Mouse (Mus musculus): Measurements from ENCODE around the gene Aimp2. TPM values are rescaled to one million over a fixed set of nuclear protein-coding genes. Genes with fewer than 3 reads are reported as not detected.

Aimp2 gene
- polyA plus RNA-seq, 1 experiment from 2014 or later, result 95.5 TPM

GRCm38 (mm10) chr5:143893396-143893795 lies 16.3 kb downstream of the Aimp2 start:
- H3K9me3 ChIP-seq, result no peaks in the 10 kb centered on the region
- H3K27ac ChIP-seq, result no peak overlapping the region
- H3K27me3 ChIP-seq, result no peaks in the 10 kb centered on the region
- ATAC-seq (ENCODE audit: borderline replicate concordance, extremely low read depth, low FRiP score, low TSS enrichment), result no peak
- no peak overlapping the region for H3K9ac ChIP-seq
- WGBS, result 64% methylated on average over 5 of the region's 5 CpGs
- peaks cover 43% of the 10 kb centered on the region for H3K36me3 ChIP-seq
- H3K4me2 ChIP-seq, result no peak overlapping the region
- H3K4me3 ChIP-seq, result no peak overlapping the region
- H3K4me1 ChIP-seq, result no peaks in the 10 kb centered on the region

- Histone ChIP-seq H3K27me3 (no peaks in the 10 kb centered on the region), H3K9ac (no peak overlapping the region), H3K4me2 (no peak overlapping the region), H3K4me3 (no peak overlapping the region), H3K4me1 (no peaks in the 10 kb centered on the region), H3K36me3 (peaks cover 39% of the 10 kb centered on the region), H3K27ac (no peak overlapping the region), H3K9me3 (no peaks in the 10 kb centered on the region)
- no peak for ATAC-seq (ENCODE audit: borderline replicate concordance, extremely low read depth, low FRiP score, low TSS enrichment)
- 70% methylated on average over 9 of the region's 9 CpGs for WGBS
Measured at GRCm38 (mm10) chr5:143892255-143892886, 17.3 kb downstream of the Aimp2 start.

DNA sequence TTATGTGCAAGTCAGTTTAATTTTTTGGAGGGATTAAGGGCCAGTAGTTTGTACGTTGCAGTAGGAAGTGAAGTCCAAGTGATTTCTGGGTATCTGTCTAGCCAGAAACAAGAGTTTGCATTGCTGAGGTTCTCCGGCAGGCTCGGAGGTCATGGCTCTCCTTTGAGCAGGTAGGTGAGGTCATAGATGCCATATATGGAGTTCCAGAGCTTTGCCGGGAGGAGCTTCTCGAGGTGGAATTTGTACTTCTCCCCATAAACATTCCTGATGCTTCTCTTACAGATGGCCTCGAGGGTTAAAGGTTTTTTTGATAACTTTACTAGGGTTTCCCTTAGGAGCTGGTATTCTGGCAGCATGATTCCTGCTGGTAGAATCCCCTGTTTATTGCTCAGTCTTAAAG lies 18.9 kb downstream of the Aimp2 start:
- H3K9ac ChIP-seq, result no peak overlapping the region
- H3K36me3 ChIP-seq, result peaks cover 53% of the 10 kb centered on the region
- no peaks in the 10 kb centered on the region for H3K27me3 ChIP-seq
- no peak overlapping the region for H3K4me3 ChIP-seq
- no peaks in the 10 kb centered on the region for H3K4me1 ChIP-seq
- no peak overlapping the region for H3K27ac ChIP-seq
- no peak overlapping the region for H3K4me2 ChIP-seq
- no peaks in the 10 kb centered on the region for H3K9me3 ChIP-seq
- 64% methylated on average over 6 of the region's 6 CpGs for WGBS
- ATAC-seq (ENCODE audit: borderline replicate concordance, extremely low read depth, low FRiP score, low TSS enrichment), result no peak

DNA sequence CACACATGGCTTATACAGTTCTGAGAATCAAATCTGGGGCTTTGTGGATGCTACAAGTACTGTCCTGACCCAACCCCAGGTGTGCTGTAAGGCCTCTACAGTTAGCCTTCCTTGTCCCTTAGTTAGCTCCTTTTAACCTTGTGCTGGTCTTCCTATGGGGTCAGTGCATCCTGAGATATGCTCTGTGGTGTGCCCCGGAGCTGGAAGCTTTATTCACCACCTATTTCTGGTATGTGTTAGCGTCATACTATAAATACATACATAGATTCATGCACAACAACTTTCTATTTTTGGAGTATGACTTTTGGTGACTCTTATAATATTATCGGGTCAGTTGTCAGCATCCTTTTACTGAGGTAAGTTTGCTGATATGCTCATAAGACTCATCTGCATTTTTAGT lies 24.4 kb downstream of the Aimp2 start:
- H3K4me3 ChIP-seq, result no peak overlapping the region
- peaks cover 81% of the 10 kb centered on the region for H3K36me3 ChIP-seq
- no peak overlapping the region for H3K27ac ChIP-seq
- ATAC-seq (ENCODE audit: borderline replicate concordance, extremely low read depth, low FRiP score, low TSS enrichment), result no peak
- H3K4me1 ChIP-seq, result no peaks in the 10 kb centered on the region
- H3K4me2 ChIP-seq, result no peak overlapping the region
- H3K9me3 ChIP-seq, result no peaks in the 10 kb centered on the region
- H3K27me3 ChIP-seq, result no peaks in the 10 kb centered on the region
- no peak overlapping the region for H3K9ac ChIP-seq
- WGBS, result 97% methylated on average over 3 of the region's 3 CpGs

DNA sequence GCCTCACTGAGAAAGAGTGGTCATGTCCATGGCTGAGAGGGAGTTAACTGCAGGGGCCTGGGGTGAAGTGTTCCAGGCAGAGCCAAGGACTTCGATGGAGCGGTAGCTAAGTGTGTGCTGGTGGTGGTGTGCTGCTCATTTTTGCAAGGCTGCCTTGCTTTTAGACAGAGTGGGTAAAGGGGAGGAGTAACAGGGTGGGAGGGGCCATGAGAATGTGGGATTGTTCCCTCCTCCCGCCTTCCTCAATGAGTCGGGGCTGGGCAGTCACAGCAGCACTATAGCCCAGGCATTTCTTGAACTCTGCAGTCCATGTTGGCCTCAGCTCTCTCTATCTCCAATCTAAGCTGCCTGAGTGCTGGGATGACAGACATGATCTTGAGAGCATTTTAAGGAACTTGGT lies 35.1 kb downstream of the Aimp2 start:
- Histone ChIP-seq H3K9ac (no peak overlapping the region), H3K27me3 (no peaks in the 10 kb centered on the region), H3K4me3 (no peak overlapping the region), H3K36me3 (peaks cover 50% of the 10 kb centered on the region), H3K4me2 (no peak overlapping the region), H3K9me3 (no peaks in the 10 kb centered on the region), H3K4me1 (no peaks in the 10 kb centered on the region), H3K27ac (no peak overlapping the region)
- WGBS, result 56% methylated on average over 4 of the region's 4 CpGs
- ATAC-seq (ENCODE audit: borderline replicate concordance, extremely low read depth, low FRiP score, low TSS enrichment), result 0 out of 2 replicates have a peak, but pooled peaks have one; percentile 39

DNA sequence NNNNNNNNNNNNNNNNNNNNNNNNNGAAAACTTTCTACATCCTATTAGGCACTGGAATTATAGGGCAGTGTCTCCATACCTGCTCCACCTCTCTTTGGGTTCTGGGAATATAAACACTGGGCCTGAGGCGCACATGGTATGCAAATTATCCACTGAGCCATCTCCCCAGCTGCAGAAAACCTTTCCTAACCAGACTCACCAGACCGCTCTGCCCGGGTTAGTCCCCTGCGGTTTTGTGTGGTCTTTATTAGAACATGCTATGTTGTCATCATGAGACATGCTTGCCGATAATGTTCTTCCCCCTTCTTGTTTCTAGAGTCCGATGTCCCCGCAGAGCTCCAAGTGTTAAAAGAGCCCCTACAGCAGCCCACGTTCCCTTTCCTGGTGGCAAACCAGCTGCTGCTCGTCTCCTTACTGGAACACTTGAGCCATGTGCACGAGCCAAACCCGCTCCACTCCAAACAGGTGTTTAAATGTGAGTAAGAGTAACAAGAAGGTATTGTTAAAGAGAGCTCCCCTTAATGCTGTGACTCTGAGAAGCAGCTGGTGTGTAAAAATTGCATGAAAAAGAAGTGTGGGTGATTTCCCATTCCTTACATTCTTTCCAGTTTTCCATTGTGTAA lies 38.0 kb downstream of the Aimp2 start:
- 78% methylated on average over 11 of the region's 11 CpGs for WGBS
- H3K27ac ChIP-seq, result no peak overlapping the region
- no peak overlapping the region for H3K9ac ChIP-seq
- H3K36me3 ChIP-seq, result peaks cover 31% of the 10 kb centered on the region
- no peaks in the 10 kb centered on the region for H3K4me1 ChIP-seq
- no peak overlapping the region for H3K4me2 ChIP-seq
- no peak overlapping the region for H3K4me3 ChIP-seq
- H3K27me3 ChIP-seq, result no peaks in the 10 kb centered on the region
- ATAC-seq (ENCODE audit: borderline replicate concordance, extremely low read depth, low FRiP score, low TSS enrichment), result no peak
- no peaks in the 10 kb centered on the region for H3K9me3 ChIP-seq

Other genes starting within 250 kb of the Aimp2 start
- 20.0 and 20.4 TPM in 2 replicates for gene Usp42, start 177.6 kb downstream of the Aimp2 start, polyA plus RNA-seq (2015; fragmentation: Nextera tagmentation; extraction: Ambion mirVana)
- 33.3 and 36.4 TPM in 2 replicates for gene Eif2ak1, start 92.1 kb downstream of the Aimp2 start, polyA plus RNA-seq (2015; fragmentation: Nextera tagmentation; extraction: Ambion mirVana)
- 0.24 and 0.35 TPM in 2 replicates for gene Ankrd61, start 12.2 kb downstream of the Aimp2 start, polyA plus RNA-seq (2015; fragmentation: Nextera tagmentation; extraction: Ambion mirVana)
- gene Pms2, start 117 bp upstream of the Aimp2 start, polyA plus RNA-seq (2015; fragmentation: Nextera tagmentation; extraction: Ambion mirVana), result 27.8 and 31.2 TPM in 2 replicates
- 0.65 and 0.72 TPM in 2 replicates for gene Gm42421, start 18.3 kb upstream of the Aimp2 start, polyA plus RNA-seq (2015; fragmentation: Nextera tagmentation; extraction: Ambion mirVana)
- 0.89 and 0.95 TPM in 2 replicates for gene Rsph10b, start 23.2 kb upstream of the Aimp2 start, polyA plus RNA-seq (2015; fragmentation: Nextera tagmentation; extraction: Ambion mirVana)
- gene Ccz1, start 105.0 kb upstream of the Aimp2 start, polyA plus RNA-seq (2015; fragmentation: Nextera tagmentation; extraction: Ambion mirVana), result 71.9 and 78.4 TPM in 2 replicates
- gene Ocm, start 116.8 kb upstream of the Aimp2 start, polyA plus RNA-seq (2015; fragmentation: Nextera tagmentation; extraction: Ambion mirVana), result not detected in 2 replicates
- gene Lmtk2, start 190.6 kb upstream of the Aimp2 start, polyA plus RNA-seq (2015; fragmentation: Nextera tagmentation; extraction: Ambion mirVana), result 4.0 and 4.4 TPM in 2 replicates